Mouse (Mus musculus) MEL (cell line): Measurements from ENCODE around the gene Tapt1. TPM values are rescaled to one million over a fixed set of nuclear protein-coding genes. Genes with fewer than 3 reads are reported as not detected.

Source experiments
- DNase-seq: peaks from one replicate; pipeline ENCODE4 v3.0.0; 2011; ENCODE audit warnings: low read depth, low spot score
- H3K27ac ChIP-seq: 2 replicates; pipeline ENCODE4 v1.5.1; 2012; ENCODE audit warnings: low read depth, mild to moderate bottlenecking, control low read depth, low read length, moderate library complexity; ENCODE audit not compliant: control insufficient read depth
- H3K27me3 ChIP-seq, 2 experiments: fragments of 150-350 bp in 1 of 2; sonication (generic) in 1 of 2; 2 replicates each; pipeline ENCODE4 v1.6.1; 2012; ENCODE audit warnings: low read length in 2 of 2, mild to moderate bottlenecking in 2 of 2, improper control_type of control experiment in 1 of 2, moderate library complexity in 1 of 2; ENCODE audit not compliant: insufficient read depth in 2 of 2, control insufficient read depth in 1 of 2
- H3K36me3 ChIP-seq, 2 experiments: 2 replicates each; pipeline ENCODE4 v1.6.1; 2012 to 2014; ENCODE audit warnings: low read length in 2 of 2, improper control_type of control experiment in 1 of 2, inconsistent platforms in 1 of 2, mild to moderate bottlenecking in 1 of 2; ENCODE audit not compliant: insufficient read depth in 2 of 2, control insufficient read depth in 1 of 2
- H3K4me1 ChIP-seq, 2 experiments: fragments of 150-350 bp in 1 of 2; sonication (generic) in 1 of 2; 2 replicates each; pipeline ENCODE4 v1.6.1; 2012; ENCODE audit warnings: low read length in 2 of 2, improper control_type of control experiment in 1 of 2, mild to moderate bottlenecking in 1 of 2; ENCODE audit not compliant: insufficient read depth in 2 of 2, control insufficient read depth in 1 of 2
- H3K4me3 ChIP-seq, 2 experiments: fragments of 150-350 bp in 1 of 2; sonication (generic) in 1 of 2; 2 replicates each; pipeline ENCODE4 v1.5.1; 2012; ENCODE audit warnings: low read depth in 2 of 2, low read length in 2 of 2, mild to moderate bottlenecking in 2 of 2, moderate library complexity in 2 of 2, control low read depth in 1 of 2, improper control_type of control experiment in 1 of 2; ENCODE audit not compliant: control insufficient read depth in 1 of 2, insufficient read depth in 1 of 2
- H3K79me2 ChIP-seq: 2 replicates; pipeline ENCODE4 v1.6.1; 2012; ENCODE audit warnings: mild to moderate bottlenecking, low read length, moderate library complexity; ENCODE audit not compliant: control insufficient read depth, poor library complexity, insufficient read depth
- H3K9ac ChIP-seq: 2 replicates; pipeline ENCODE4 v1.6.1; 2012; ENCODE audit warnings: low read depth, mild to moderate bottlenecking, control low read depth, low read length, moderate library complexity; ENCODE audit not compliant: control insufficient read depth, poor library complexity, severe bottlenecking
- H3K9me3 ChIP-seq: fragments of 150-350 bp; sonication (generic); replicated peaks from 2 replicates; pipeline ENCODE4 v1.6.1; 2012; ENCODE audit warnings: mild to moderate bottlenecking, low read length, improper control_type of control experiment, moderate library complexity; ENCODE audit not compliant: insufficient read depth
- CHD2 ChIP-seq: IDR thresholded peaks from 2 replicates; pipeline ENCODE4 v1.6.1; 2011; ENCODE audit warnings: low read length, improper control_type of control experiment
- CTCF ChIP-seq, 3 experiments: IDR thresholded peaks in 2 of 3; conservative IDR thresholded peaks in 1 of 3; 2 replicates each; pipeline ENCODE4 v1.5.1; 2011 to 2012; ENCODE audit warnings: low read length in 3 of 3, low read depth in 2 of 3, mild to moderate bottlenecking in 2 of 3, improper control_type of control experiment in 1 of 3, inconsistent platforms in 1 of 3, mixed read lengths in 1 of 3, moderate library complexity in 1 of 3; ENCODE audit not compliant: control insufficient read depth in 1 of 3, insufficient read depth in 1 of 3, poor library complexity in 1 of 3, severe bottlenecking in 1 of 3
- E2F4 ChIP-seq: IDR thresholded peaks from 2 replicates; pipeline ENCODE4 v1.6.1; 2011; ENCODE audit warnings: low read depth, low read length, improper control_type of control experiment, borderline replicate concordance
- ELF1 ChIP-seq: IDR thresholded peaks from 2 replicates; pipeline ENCODE4 v1.6.1; 2014; ENCODE audit warnings: low read depth, mild to moderate bottlenecking, inconsistent platforms, low read length, improper control_type of control experiment, moderate library complexity
- EP300 ChIP-seq, 2 experiments: IDR thresholded peaks; 2 replicates each; pipeline ENCODE4 v1.6.1; 2011; ENCODE audit warnings: improper control_type of control experiment in 2 of 2, low read length in 2 of 2, low read depth in 1 of 2, mild to moderate bottlenecking in 1 of 2
- ETS1 ChIP-seq: IDR thresholded peaks from 2 replicates; pipeline ENCODE4 v1.6.1; 2012; ENCODE audit warnings: low read depth, mild to moderate bottlenecking, inconsistent platforms, low read length, improper control_type of control experiment, moderate library complexity
- GABPA ChIP-seq: IDR thresholded peaks from 2 replicates; pipeline ENCODE4 v1.6.1; 2012; ENCODE audit warnings: low read depth, mild to moderate bottlenecking, inconsistent platforms, low read length, improper control_type of control experiment, moderate library complexity
- GATA1 ChIP-seq: IDR thresholded peaks from 2 replicates; pipeline ENCODE4 v1.6.1; 2011; ENCODE audit warnings: low read depth, low read length, improper control_type of control experiment
- JUND ChIP-seq: IDR thresholded peaks from 2 replicates; pipeline ENCODE4 v1.6.1; 2011; ENCODE audit warnings: low read depth, mild to moderate bottlenecking, improper control_type of control experiment, low read length
- MAX ChIP-seq: IDR thresholded peaks from 2 replicates; pipeline ENCODE4 v1.6.1; 2011; ENCODE audit warnings: low read length, improper control_type of control experiment
- MAZ ChIP-seq: IDR thresholded peaks from 2 replicates; pipeline ENCODE4 v1.6.1; 2012; ENCODE audit warnings: low read depth, mild to moderate bottlenecking, inconsistent platforms, low read length, improper control_type of control experiment
- MXI1 ChIP-seq: IDR thresholded peaks from 2 replicates; pipeline ENCODE4 v1.6.1; 2011; ENCODE audit warnings: mild to moderate bottlenecking, low read depth, low read length, improper control_type of control experiment
- MYB ChIP-seq: IDR thresholded peaks from 2 replicates; pipeline ENCODE4 v1.6.1; 2011; ENCODE audit warnings: mild to moderate bottlenecking, low read depth, low read length, improper control_type of control experiment
- NELFE ChIP-seq: IDR thresholded peaks from 2 replicates; pipeline ENCODE4 v1.6.1; 2011; ENCODE audit warnings: low read depth, low read length, improper control_type of control experiment
- NRF1 ChIP-seq: IDR thresholded peaks from 2 replicates; pipeline ENCODE4 v1.6.1; 2014; ENCODE audit warnings: low read depth, mild to moderate bottlenecking, inconsistent platforms, low read length, improper control_type of control experiment, moderate library complexity; ENCODE audit not compliant: poor library complexity, insufficient read depth, severe bottlenecking
- POLR2A ChIP-seq, 2 experiments: IDR thresholded peaks; 2 replicates each; pipeline ENCODE4 v1.6.1; 2011 to 2012; ENCODE audit warnings: low read length in 2 of 2, mild to moderate bottlenecking in 2 of 2, control low read depth in 1 of 2, improper control_type of control experiment in 1 of 2, low read depth in 1 of 2, moderate library complexity in 1 of 2; ENCODE audit not compliant: control insufficient read depth in 1 of 2, insufficient read depth in 1 of 2, poor library complexity in 1 of 2
- POLR2AphosphoS2 ChIP-seq: IDR thresholded peaks from 2 replicates; pipeline ENCODE4 v1.6.1; 2011; ENCODE audit warnings: low read length, improper control_type of control experiment
- TAL1 ChIP-seq: IDR thresholded peaks from 2 replicates; pipeline ENCODE4 v1.6.1; 2012; ENCODE audit warnings: mild to moderate bottlenecking, inconsistent platforms, low read length, moderate library complexity, mixed read lengths
- TBP ChIP-seq: IDR thresholded peaks from 2 replicates; pipeline ENCODE4 v1.8.0; 2011; ENCODE audit warnings: low read depth, low read length, improper control_type of control experiment
- TCF12 ChIP-seq: IDR thresholded peaks from 2 replicates; pipeline ENCODE4 v1.6.1; 2014; ENCODE audit warnings: low read depth, mild to moderate bottlenecking, inconsistent platforms, low read length, improper control_type of control experiment, moderate library complexity
- UBTF ChIP-seq: IDR thresholded peaks from 2 replicates; pipeline ENCODE4 v1.6.1; 2012; ENCODE audit warnings: low read depth, mild to moderate bottlenecking, inconsistent platforms, low read length, improper control_type of control experiment, moderate library complexity, borderline replicate concordance; ENCODE audit not compliant: insufficient read depth
- ZC3H11A ChIP-seq: IDR thresholded peaks from 2 replicates; pipeline ENCODE4 v1.6.1; 2012; ENCODE audit warnings: low read depth, mild to moderate bottlenecking, inconsistent platforms, low read length, improper control_type of control experiment
- ZMIZ1 ChIP-seq: IDR thresholded peaks from 2 replicates; pipeline ENCODE4 v1.6.1; 2012; ENCODE audit warnings: low read depth, mild to moderate bottlenecking, inconsistent platforms, low read length, improper control_type of control experiment, moderate library complexity
- ZNF384 ChIP-seq: IDR thresholded peaks from 2 replicates; pipeline ENCODE4 v1.6.1; 2012; ENCODE audit warnings: low read depth, mild to moderate bottlenecking, inconsistent platforms, low read length, improper control_type of control experiment
- polyA plus RNA-seq, 2 experiments: library from polyadenylated mRNA; stranded (reverse) in 1 of 2; unstranded in 1 of 2; fragments of >175 nt in 1 of 2; fragments of >200 nt in 1 of 2; gene quantifications; 2 replicates each; pipeline versions ENCODE4 v1.2.1 to v1.2.4; 2012; ENCODE audit warnings: low replicate concordance in 2 of 2, low read depth in 1 of 2; ENCODE audit not compliant: insufficient read length in 2 of 2, insufficient read depth in 1 of 2, missing spikeins in 1 of 2
- total RNA-seq: library from RNA; depleted of rRNA; stranded (reverse); fragments of 300-350 nt; gene quantifications from 2 replicates; pipeline ENCODE4 v1.2.3, GENCODE M21; 2012

The Tapt1 gene
- total and polyA plus RNA-seq, 3 experiments, result 47.0 to 64.6 TPM; not detected in 1

DNA sequence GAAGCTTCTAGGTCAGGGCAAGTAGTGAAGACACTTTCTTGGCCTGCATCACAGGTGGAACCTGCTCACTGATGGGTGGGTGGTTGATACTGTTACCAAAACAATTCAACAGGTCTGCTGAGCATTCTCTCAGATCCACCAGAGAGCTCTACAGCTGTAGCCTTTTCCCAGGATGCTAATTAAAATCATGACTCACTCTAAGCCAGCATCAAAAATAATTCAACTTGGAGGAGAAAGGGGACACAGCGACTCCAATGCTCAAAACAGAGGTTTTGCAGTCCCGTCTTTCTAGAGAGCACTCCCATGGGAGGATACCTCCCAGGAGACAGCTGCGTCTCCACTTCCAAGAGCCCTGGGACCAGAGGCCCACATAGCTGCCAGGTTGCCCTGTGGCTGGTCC, 78.7 kb downstream of the Tapt1 start:
- no peak overlapping the region for H3K27ac ChIP-seq

DNA sequence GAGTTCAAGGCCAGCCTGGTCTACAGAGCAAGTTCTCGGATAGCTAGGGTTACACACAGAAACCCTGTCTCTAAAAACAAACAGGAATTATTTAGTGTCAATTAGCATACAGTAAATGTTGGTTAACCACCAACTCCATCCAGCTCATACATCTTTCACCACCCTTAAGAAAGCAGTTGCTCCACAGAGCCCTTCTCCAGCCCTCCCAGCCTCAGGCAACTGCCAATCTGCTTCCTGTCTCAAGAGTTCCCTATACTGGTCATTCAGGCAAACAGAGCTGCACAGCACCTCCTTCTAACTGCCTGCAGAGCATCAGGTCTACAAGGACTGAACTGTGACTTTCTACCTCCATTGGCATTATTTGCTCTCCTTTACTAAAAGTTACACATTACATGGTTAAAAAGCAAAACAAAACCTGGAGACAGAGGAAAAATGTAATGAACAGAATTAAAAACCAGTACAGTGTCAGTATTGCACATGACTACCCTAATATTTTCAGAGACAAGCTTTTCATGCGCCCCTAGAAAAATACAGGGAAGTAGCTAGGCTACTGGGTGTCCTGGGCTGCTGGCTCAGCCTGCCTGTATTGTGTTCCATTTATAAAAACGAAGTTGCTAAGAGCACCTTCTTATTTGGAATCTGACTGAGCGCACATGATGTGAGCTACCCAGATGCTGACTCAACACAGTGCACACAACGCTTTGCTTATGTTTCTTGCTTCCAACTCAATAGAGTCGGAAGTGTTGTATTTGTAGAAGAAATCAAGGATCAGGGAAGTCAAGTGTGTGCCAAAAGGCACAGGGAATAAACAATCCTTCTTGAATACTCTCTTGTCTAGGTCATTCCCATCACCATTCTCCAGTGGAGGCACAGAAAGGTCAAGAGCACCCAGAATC, 79.7 kb downstream of the Tapt1 start:
- no peaks in the 10 kb centered on the region for H3K79me2 ChIP-seq
- no peak overlapping the region for H3K4me3 ChIP-seq
- no peak for DNase-seq
- no peak overlapping the region for H3K9ac ChIP-seq
- no peaks in the 10 kb centered on the region for H3K27me3 ChIP-seq
- H3K4me1 ChIP-seq, result no peaks in the 10 kb centered on the region
- no peaks in the 10 kb centered on the region for H3K9me3 ChIP-seq
- H3K27ac ChIP-seq, result no peak overlapping the region
- H3K36me3 ChIP-seq, result no peaks in the 10 kb centered on the region
- no peak for TF ChIP-seq ZC3H11A
- TF ChIP-seq NELFE, result no peak
- no peak for TF ChIP-seq ZNF384
- TF ChIP-seq POLR2A (IDR thresholded peaks at IDR 0.05; ENCODE audit: control insufficient read depth in 1 of 2, insufficient read depth in 1 of 2, low read depth in 1 of 2, low read length in 2 of 2, poor library complexity in 1 of 2), result no peak
- no peak for TF ChIP-seq MYB
- no peak for TF ChIP-seq ELF1
- TF ChIP-seq GABPA, result no peak
- no peak for TF ChIP-seq E2F4
- TF ChIP-seq MXI1, result no peak
- no peak for TF ChIP-seq CHD2
- no peak for TF ChIP-seq TCF12
- TF ChIP-seq NRF1, result no peak
- TF ChIP-seq MAX, result no peak
- no peak for TF ChIP-seq UBTF
- TF ChIP-seq GATA1, result no peak
- TF ChIP-seq POLR2AphosphoS2, result no peak

More for the DNA sequence above, 78.7 kb downstream of the Tapt1 start:
- no peaks in the 10 kb centered on the region for H3K79me2 ChIP-seq
- H3K27me3 ChIP-seq, result no peaks in the 10 kb centered on the region
- H3K9ac ChIP-seq, result no peak overlapping the region
- no peaks in the 10 kb centered on the region for H3K36me3 ChIP-seq
- H3K4me1 ChIP-seq, result no peaks in the 10 kb centered on the region
- no peak overlapping the region for H3K4me3 ChIP-seq
- H3K9me3 ChIP-seq, result no peaks in the 10 kb centered on the region
- no peak for DNase-seq
- TF ChIP-seq ETS1 (no peak), POLR2A (IDR thresholded peaks at IDR 0.05; ENCODE audit: control insufficient read depth in 1 of 2, insufficient read depth in 1 of 2, low read depth in 1 of 2, low read length in 2 of 2, poor library complexity in 1 of 2) (no peak), JUND (no peak), MXI1 (no peak), TBP (no peak), GABPA (no peak), MAZ (no peak), ZMIZ1 (no peak), E2F4 (no peak), CTCF (IDR thresholded peaks at IDR 0.05 in 2 of 3, conservative IDR thresholded peaks at IDR 0.05 in 1 of 3; ENCODE audit: control insufficient read depth in 1 of 3, insufficient read depth in 1 of 3, low read depth in 2 of 3, low read length in 3 of 3, poor library complexity in 1 of 3, severe bottlenecking in 1 of 3) (no peak), TAL1 (no peak), TCF12 (no peak), EP300 (IDR thresholded peaks at IDR 0.05; ENCODE audit: low read depth in 1 of 2, low read length in 2 of 2) (no peak), NELFE (no peak)
